Mouse (Mus musculus): ENCODE measurements around the gene Gm10320. TPM values are rescaled to one million over a fixed set of nuclear protein-coding genes. Genes with fewer than 3 reads are reported as not detected.

Gm10320 gene
- polyA plus RNA-seq, 1 experiment from 2014 or later, result 1.8 TPM

DNA sequence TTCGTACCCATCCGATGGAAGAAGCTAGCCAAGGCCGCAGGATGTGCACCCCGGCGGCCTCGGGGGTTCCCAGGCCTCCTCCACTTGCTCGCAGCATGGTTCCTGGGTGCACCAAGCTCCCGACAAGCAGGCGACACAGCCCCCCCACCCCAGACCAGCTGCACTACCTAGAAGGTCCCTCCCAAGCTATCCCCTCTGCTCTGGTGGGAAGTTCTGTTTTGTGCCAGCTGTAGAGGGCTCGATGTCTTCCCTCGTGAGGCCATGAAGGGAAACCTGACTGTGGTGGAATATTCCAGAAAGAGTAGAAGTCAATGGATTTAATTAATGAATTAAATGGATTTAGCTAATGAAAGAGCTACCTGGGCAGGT, 13.7 kb upstream of the Gm10320 start:
- Histone ChIP-seq H3K27ac (no peak overlapping the region), H3K36me3 (ENCODE audit: insufficient read depth, low read length) (no peaks in the 10 kb centered on the region), H3K9me3 (replicated peaks; ENCODE audit: low read length) (no peaks in the 10 kb centered on the region), H3K27me3 (ENCODE audit: insufficient read depth, low read length) (peaks cover 61% of the 10 kb centered on the region), H3K4me3 (replicated peaks; ENCODE audit: low read depth, low read length) (no peak overlapping the region), H3K4me2 (ENCODE audit: low read length) (no peak overlapping the region; the same call in 1 of the 2 replicates), H3K4me1 (replicated peaks; ENCODE audit: insufficient read depth, low read length) (peaks cover 8% of the 10 kb centered on the region), H3K9ac (ENCODE audit: low read depth, low read length) (no peak overlapping the region)
- ATAC-seq (replicated peaks; ENCODE audit: low FRiP score, low read depth) (no peak), DNase-seq (ENCODE audit: low spot score) (no peak)
- no peak for TF ChIP-seq CTCF (IDR thresholded peaks at IDR 0.05; ENCODE audit: low read depth)
- 10% methylated on average over 11 of the region's 11 CpGs for WGBS

DNA sequence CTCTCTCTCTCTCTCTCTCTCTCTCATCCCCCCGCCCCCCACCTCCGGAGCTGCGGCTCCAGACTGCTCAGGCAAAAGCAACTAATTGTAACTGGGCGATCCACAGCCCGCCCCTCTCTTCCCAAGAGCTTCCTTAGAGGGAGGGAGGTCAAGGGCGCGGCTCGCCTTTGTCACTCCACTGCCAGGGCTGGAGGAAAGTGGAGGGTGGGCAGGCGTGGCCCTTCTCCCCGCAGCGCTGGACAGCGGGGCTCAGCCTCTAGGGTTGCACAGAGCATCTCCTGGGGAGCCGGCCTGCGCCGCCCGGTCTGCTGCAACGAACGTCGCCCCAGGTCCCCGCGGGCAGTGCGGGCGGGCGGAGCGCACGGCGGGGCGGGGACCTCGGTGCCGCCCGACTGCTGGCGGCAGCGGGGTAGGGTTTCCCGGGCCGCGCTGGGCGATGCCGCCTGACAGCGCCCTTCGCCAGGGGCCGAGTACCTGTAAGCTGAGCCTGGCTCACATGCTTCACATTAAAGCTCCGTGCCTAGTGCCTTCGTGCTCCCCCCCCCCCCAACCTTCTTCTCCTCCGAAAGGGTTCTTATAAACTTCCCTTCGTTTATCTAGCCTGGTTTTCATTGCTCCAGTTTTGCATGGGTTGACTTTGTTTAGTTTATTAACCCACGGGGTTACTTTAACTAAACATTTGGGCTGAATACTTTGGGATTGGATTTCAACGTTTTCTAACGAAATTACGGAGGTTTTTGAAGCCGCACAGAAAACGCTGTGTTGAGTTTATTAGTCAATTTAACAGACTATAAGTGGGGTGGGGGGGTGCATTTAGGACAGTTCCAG, 13.1 kb upstream of the Gm10320 start:
- 0 out of 2 replicates have a peak overlapping the region, but pooled peaks have one; percentile 24 for H3K9ac ChIP-seq (ENCODE audit: low read depth, low read length)
- peak overlapping the region; percentile 34 for H3K4me3 ChIP-seq (replicated peaks; ENCODE audit: low read depth, low read length)
- H3K27ac ChIP-seq, result no peak overlapping the region
- 3% methylated on average over 50 of the region's 51 CpGs for WGBS
- H3K36me3 ChIP-seq (ENCODE audit: insufficient read depth, low read length), result no peaks in the 10 kb centered on the region
- peaks cover 8% of the 10 kb centered on the region for H3K4me1 ChIP-seq (replicated peaks; ENCODE audit: insufficient read depth, low read length)
- TF ChIP-seq CTCF (IDR thresholded peaks at IDR 0.05; ENCODE audit: low read depth), result no peak
- H3K9me3 ChIP-seq (replicated peaks; ENCODE audit: low read length), result no peaks in the 10 kb centered on the region
- ATAC-seq (replicated peaks; ENCODE audit: low FRiP score, low read depth) (peak; percentile 67), DNase-seq (ENCODE audit: low spot score) (peak; percentile 44)
- peak overlapping the region; percentile 80 for H3K4me2 ChIP-seq (ENCODE audit: low read length)
- peaks cover 66% of the 10 kb centered on the region for H3K27me3 ChIP-seq (ENCODE audit: insufficient read depth, low read length)

GRCm38 (mm10) chr13:98504181-98504660, 12.4 kb upstream of the Gm10320 start:
- DNase-seq (ENCODE audit: low spot score) (no peak), ATAC-seq (replicated peaks; ENCODE audit: low FRiP score, low read depth) (no peak)
- Histone ChIP-seq H3K36me3 (ENCODE audit: insufficient read depth, low read length) (no peaks in the 10 kb centered on the region), H3K27me3 (ENCODE audit: insufficient read depth, low read length) (peaks cover 71% of the 10 kb centered on the region), H3K27ac (no peak overlapping the region), H3K9me3 (replicated peaks; ENCODE audit: low read length) (no peaks in the 10 kb centered on the region), H3K9ac (ENCODE audit: low read depth, low read length) (no peak overlapping the region), H3K4me1 (replicated peaks; ENCODE audit: insufficient read depth, low read length) (peaks cover 8% of the 10 kb centered on the region), H3K4me2 (ENCODE audit: low read length) (peak overlapping the region; percentile 80), H3K4me3 (replicated peaks; ENCODE audit: low read depth, low read length) (peak overlapping the region; percentile 34)
- WGBS, result under 1% methylated on average over 27 of the region's 27 CpGs
- TF ChIP-seq CTCF (IDR thresholded peaks at IDR 0.05; ENCODE audit: low read depth), result no peak

DNA sequence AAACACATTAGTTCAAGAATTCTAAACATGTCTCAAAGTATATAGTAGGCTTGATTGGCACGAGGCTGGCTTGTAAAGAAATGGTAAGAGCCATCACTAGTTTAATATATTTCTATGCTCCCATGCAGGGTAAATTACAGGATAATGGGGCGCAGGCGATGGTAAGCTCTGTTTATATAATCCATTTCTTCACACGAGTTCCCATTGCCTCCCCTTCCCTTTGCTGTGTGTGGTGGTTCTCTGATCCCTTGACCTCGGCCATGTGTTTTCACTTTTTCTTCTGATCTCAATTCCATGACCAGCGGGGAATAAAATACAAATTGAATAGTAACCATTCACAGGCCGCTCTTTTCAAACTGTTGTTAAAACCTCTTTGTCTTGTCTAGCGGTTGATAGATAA, 11.8 kb upstream of the Gm10320 start:
- no peaks in the 10 kb centered on the region for H3K9me3 ChIP-seq (replicated peaks; ENCODE audit: low read length)
- no peak overlapping the region for H3K9ac ChIP-seq (ENCODE audit: low read depth, low read length)
- peaks cover 77% of the 10 kb centered on the region for H3K27me3 ChIP-seq (ENCODE audit: insufficient read depth, low read length)
- DNase-seq (ENCODE audit: low spot score), result no peak
- 17% methylated on average over 8 of the region's 8 CpGs for WGBS
- no peak overlapping the region for H3K27ac ChIP-seq
- no peak for TF ChIP-seq CTCF (IDR thresholded peaks at IDR 0.05; ENCODE audit: low read depth)
- ATAC-seq (replicated peaks; ENCODE audit: low FRiP score, low read depth), result no peak
- no peak overlapping the region for H3K4me3 ChIP-seq (replicated peaks; ENCODE audit: low read depth, low read length)
- H3K36me3 ChIP-seq (ENCODE audit: insufficient read depth, low read length), result no peaks in the 10 kb centered on the region
- 0 out of 2 replicates have a peak overlapping the region, but pooled peaks have one; percentile 53 for H3K4me2 ChIP-seq (ENCODE audit: low read length)
- H3K4me1 ChIP-seq (replicated peaks; ENCODE audit: insufficient read depth, low read length), result peaks cover 8% of the 10 kb centered on the region

DNA sequence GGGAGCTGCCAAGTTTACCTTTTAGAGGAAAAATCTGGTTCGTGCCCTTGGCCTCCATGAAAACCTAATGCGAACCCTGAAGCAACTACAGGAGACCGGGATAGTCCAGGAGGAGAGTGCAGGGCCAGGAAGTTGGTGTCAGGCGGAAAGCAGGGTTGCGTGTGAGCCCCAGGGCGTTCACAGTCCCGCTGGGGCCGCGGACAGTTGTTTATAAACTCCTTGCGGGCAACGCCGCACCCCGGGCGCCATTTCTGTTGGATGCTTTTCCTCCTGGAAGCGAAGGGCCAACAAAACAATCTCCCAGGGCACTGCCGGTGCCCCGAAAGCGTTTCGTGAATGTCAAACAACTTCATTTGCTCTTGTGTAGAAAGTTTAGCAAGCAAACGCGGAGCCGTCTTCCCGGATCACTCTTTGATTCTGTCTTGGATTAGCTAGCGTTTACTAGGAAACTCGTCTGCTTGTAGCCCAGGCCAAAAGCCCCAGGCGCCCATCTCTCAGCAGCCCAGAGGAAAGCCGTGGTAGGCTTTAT, 11.1 kb upstream of the Gm10320 start:
- no peak for TF ChIP-seq CTCF (IDR thresholded peaks at IDR 0.05; ENCODE audit: low read depth)
- 4% methylated on average over 27 of the region's 27 CpGs for WGBS
- H3K4me2 ChIP-seq (ENCODE audit: low read length), result peak overlapping the region; percentile 53
- no peaks in the 10 kb centered on the region for H3K36me3 ChIP-seq (ENCODE audit: insufficient read depth, low read length)
- H3K9me3 ChIP-seq (replicated peaks; ENCODE audit: low read length), result no peaks in the 10 kb centered on the region
- ATAC-seq (replicated peaks; ENCODE audit: low FRiP score, low read depth) (no peak), DNase-seq (ENCODE audit: low spot score) (peak; percentile 57)
- H3K27ac ChIP-seq, result no peak overlapping the region
- H3K4me3 ChIP-seq (replicated peaks; ENCODE audit: low read depth, low read length), result peak overlapping the region; percentile 26
- peaks cover 73% of the 10 kb centered on the region for H3K27me3 ChIP-seq (ENCODE audit: insufficient read depth, low read length)
- peaks cover 8% of the 10 kb centered on the region for H3K4me1 ChIP-seq (replicated peaks; ENCODE audit: insufficient read depth, low read length)
- H3K9ac ChIP-seq (ENCODE audit: low read depth, low read length), result no peak overlapping the region

GRCm38 (mm10) chr13:98502236-98502812, 10.5 kb upstream of the Gm10320 start:
- Histone ChIP-seq H3K9ac (ENCODE audit: low read depth, low read length) (no peak overlapping the region), H3K4me3 (replicated peaks; ENCODE audit: low read depth, low read length) (peak overlapping the region; percentile 26; the same call in 1 of the 2 replicates), H3K27ac (no peak overlapping the region), H3K36me3 (ENCODE audit: insufficient read depth, low read length) (no peaks in the 10 kb centered on the region), H3K9me3 (replicated peaks; ENCODE audit: low read length) (no peaks in the 10 kb centered on the region), H3K4me1 (replicated peaks; ENCODE audit: insufficient read depth, low read length) (peaks cover 10% of the 10 kb centered on the region), H3K27me3 (ENCODE audit: insufficient read depth, low read length) (peaks cover 70% of the 10 kb centered on the region), H3K4me2 (ENCODE audit: low read length) (peak overlapping the region; percentile 53)
- no peak for ATAC-seq (replicated peaks; ENCODE audit: low FRiP score, low read depth)
- DNase-seq (ENCODE audit: low spot score), result peak; percentile 17
- no peak for TF ChIP-seq CTCF (IDR thresholded peaks at IDR 0.05; ENCODE audit: low read depth)
- 10% methylated on average over 16 of the region's 16 CpGs for WGBS
